Mouse (Mus musculus) gastrocnemius, adult 2 months (tissue): ENCODE measurements at regions not wholly inside any gene's neighbourhood (a gene's known extent, or its start where the extent isn't known, plus 50 kb on each side); places are given as distances from the start of the nearest gene placed in this dataset.
"Not testable (repeated sequence)": the region's sequence is repeated elsewhere in the genome, so short reads cannot be mapped to it uniquely, and the experiment has no call there.

Experiments
- DNase-seq: peaks from one replicate; pipeline ENCODE4 v3.0.0; 2022
- H3K27ac ChIP-seq: fragments of 200-600 bp; 2 replicates; pipeline ENCODE4 v1.8.1; 2022; ENCODE audit warnings: mild to moderate bottlenecking
- H3K4me3 ChIP-seq: fragments of 200-600 bp; 2 replicates; pipeline ENCODE4 v1.8.1; 2022; ENCODE audit warnings: mild to moderate bottlenecking, moderate library complexity
- CTCF ChIP-seq: fragments of 200-600 bp; IDR thresholded peaks from 2 replicates; pipeline ENCODE4 v1.8.1; 2022; ENCODE audit warnings: antibody characterized with exemption, mild to moderate bottlenecking, moderate library complexity
- intact Hi-C: fragments of 180-260 bp; cut with DNase I; formaldehyde crosslinking; loops from one replicate; pipeline ENCODE4 v1.15.1; 2025

DNA sequence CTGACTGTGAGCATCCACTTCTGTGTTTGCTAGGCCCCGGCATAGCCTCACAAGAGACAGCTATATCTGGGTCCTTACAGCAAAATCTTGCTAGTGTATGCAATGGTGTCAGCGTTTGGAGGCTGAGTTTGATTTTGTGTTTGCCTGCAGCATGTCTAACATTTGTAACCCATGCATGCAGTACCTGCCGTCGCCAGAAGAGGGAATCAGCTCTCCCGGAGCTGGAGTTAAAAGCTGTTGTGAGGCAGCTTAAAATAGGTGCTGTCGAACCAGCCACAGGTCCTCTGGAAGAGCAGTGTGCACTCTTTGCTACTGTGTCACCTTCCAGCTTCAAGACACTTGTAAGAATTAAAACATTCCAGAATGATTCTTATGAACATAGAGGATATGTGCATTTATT lies 403.2 kb upstream of the Sphkap start:
- H3K27ac ChIP-seq, H3K4me3 ChIP-seq, intact Hi-C loops, DNase-seq: not testable (repeated sequence)
- peak; percentile 30; the same call in 1 of the 2 replicates for TF ChIP-seq CTCF

DNA sequence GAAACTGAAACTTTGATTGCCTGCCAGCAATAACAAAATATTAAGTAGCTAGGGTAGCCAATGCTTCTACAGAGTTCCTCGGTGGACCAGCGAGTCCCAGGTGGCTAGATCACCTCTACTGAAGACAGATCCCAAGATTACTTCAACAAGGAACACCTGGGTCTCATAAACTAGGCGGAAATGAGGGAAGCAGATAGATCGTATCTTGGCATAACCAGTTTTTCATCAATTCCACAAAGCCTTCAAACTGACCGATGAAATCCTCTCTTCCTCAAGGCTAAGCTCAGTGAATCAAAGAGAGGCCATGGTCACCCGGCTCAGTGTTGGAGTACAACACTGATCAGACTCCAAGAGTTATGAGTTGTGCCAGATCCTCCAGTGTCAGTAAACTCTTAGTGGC lies 400.4 kb upstream of the Sphkap start:
- Histone ChIP-seq H3K27ac (no peak overlapping the region), H3K4me3 (no peak overlapping the region)
- TF ChIP-seq CTCF: no peak
- intact Hi-C loops: no loop called here
- DNase-seq: no peak

DNA sequence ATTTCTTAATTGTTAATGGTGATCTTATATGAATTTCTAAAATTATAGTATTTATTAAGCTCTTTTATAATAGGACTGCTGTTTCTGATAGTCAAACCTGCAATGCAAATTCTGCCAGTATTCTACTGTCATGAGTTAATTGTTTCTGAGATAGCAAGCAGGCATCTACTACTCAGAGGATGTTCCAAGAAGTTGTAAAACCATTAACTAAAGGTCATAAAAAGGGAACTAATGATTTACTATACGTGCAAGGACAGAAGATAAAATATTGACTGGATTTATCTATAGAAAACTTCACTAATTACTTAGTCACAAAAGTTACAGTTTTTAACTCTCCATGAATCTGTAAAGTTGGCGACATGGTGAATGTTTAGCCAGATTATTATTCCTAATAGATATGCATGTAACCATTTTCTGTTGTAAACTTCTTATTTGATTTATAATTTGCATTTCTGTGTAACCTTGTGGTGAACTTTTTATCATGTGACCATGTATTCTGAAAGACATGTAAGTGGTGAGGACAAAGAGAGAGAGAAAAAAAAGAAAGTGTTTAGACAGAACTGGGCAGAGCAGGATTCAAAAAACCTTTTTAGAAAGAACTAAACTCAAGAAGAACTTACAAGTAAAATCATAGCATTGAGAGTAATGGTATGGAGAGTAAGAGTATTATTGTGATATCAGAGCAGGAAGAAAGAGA lies 395.5 kb upstream of the Sphkap start:
- Histone ChIP-seq H3K27ac (no peak overlapping the region), H3K4me3 (no peak overlapping the region)
- intact Hi-C loops: no loop called here
- no peak for DNase-seq
- no peak for TF ChIP-seq CTCF

DNA sequence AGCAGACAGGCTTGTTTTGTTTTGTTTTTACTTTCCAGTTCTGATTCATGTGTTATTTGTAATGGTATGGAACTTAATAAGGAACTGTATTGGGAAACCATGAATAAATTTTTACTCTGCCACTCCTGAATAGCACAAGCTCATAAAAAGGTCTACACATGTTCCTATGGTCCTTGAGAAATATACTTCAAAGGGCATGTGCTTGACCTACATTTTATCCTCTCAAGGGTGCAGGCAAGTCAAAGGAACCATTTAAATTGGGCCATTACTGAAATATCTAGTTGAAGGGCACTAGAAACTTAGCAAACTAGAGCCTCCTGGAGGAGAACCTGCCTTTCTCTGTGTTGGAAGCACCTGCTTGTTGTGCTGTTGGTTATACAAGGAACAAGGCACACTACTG lies 393.8 kb upstream of the Sphkap start:
- no peak overlapping the region for H3K4me3 ChIP-seq
- H3K27ac ChIP-seq: no peak overlapping the region
- intact Hi-C loops: no loop called here
- no peak for DNase-seq
- no peak for TF ChIP-seq CTCF

DNA sequence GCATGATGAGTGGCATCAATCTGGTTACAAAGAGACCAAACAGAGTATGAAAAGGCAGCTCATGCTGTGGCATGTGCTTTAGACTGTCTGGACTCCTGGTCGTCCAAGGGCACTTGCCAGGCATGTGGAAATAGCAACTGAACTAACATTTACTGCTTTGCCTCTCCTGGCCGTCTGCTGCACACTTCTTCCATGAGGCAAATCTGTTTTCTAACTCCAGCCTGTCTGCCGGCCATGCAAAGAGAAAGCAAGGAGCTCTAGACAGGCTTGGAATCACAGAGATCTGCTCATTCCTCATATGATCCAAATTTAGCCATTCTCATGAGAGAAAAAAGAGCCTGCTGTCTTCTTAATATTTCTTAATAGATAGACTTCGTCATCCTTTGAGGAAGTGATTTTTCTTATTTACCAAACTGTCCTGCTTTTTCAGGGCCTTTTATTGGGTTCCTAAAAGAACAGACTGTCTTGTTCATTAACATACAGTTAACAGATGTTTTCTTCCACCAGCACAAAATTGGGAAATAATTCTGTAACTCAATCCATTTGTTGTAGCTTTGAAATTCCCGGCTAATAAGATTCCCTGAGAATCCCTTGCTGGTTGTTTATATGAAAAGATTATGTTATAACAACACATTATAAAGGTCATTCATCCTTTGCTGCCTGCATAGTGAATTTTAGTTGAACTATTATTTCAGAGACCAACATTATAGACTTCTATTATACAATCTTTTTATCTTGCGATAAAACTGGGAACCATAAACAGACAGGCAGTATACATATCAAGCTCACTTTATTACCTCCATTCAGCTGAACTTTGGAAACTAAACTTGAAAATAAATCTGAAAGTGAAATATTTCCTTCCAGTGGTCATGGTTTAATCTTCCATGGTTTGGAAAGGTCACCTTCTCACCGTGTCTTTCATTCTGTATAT lies 389.2 kb upstream of the Sphkap start:
- Histone ChIP-seq H3K4me3 (no peak overlapping the region), H3K27ac (peak overlapping the region; percentile 74)
- intact Hi-C loops: no loop called here
- TF ChIP-seq CTCF: no peak
- peak; percentile 48 for DNase-seq

DNA sequence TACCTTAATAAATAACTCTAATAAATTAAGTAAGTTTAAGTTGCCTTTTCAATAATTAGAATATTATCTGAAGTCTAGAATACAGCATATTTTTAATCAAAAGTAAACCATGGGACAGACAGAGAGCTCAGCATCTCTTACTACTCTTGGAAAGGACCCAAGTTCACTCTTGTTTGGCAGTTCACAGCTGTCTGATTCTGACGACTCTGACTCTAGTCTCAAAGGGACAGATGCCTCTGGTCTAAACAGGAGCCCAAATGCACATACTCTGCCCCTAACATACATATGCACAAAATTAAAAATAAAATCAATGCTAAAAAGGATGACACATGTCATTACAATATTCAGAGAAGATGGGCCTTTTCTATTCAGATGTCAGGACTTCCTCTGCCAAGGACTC lies 369.2 kb upstream of the Sphkap start:
- no peak for DNase-seq

DNA sequence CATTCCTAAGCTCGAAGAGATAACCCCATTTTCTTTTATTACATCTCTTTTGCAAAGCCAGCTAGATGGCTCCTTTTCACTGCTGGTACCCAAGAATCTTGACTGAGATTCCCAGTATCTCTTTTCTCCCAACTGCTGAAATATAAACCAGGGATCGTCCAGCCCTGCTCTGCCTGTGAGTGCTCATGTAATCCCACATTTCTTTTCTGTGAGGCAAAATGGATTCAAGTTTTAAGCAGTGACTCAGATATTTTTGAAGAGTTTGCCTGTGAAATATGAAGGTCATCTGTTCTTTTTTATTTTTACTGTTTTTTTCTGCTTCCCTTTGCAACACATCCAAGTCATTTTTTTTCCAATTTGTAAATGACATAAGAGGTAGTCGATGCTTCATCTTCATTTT lies 363.2 kb upstream of the Sphkap start:
- peak overlapping the region; percentile 50 for H3K27ac ChIP-seq
- H3K4me3 ChIP-seq: no peak overlapping the region
- intact Hi-C loops: no loop called here
- no peak for DNase-seq
- TF ChIP-seq CTCF: no peak

More for the DNA sequence above, 369.2 kb upstream of the Sphkap start:
- no peak overlapping the region for H3K4me3 ChIP-seq
- intact Hi-C loops: no loop called here
- H3K27ac ChIP-seq: no peak overlapping the region
- TF ChIP-seq CTCF: no peak

DNA sequence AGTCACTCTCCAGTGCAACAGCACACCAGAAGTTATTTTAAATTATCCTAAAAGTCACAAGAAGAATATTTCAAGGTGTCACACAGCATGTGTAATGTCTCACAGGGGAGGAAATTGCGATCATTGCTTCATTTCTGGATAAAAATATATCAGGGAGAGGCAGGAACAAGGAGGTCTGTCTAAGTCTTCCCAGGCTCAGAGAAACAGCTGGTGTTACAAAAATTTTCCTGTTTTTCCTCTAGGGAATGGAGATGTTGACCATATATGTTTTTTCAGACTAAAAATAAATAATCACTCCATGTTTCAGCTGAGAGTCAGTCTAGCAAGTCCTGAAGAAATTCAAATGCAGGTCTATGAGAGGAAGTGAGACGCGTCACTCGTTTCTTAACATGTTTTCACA lies 353.5 kb upstream of the Sphkap start:
- no peak overlapping the region for H3K4me3 ChIP-seq
- intact Hi-C loops: no loop called here
- no peak for TF ChIP-seq CTCF
- DNase-seq: no peak
- H3K27ac ChIP-seq: no peak overlapping the region; the same call in 1 of the 2 replicates

DNA sequence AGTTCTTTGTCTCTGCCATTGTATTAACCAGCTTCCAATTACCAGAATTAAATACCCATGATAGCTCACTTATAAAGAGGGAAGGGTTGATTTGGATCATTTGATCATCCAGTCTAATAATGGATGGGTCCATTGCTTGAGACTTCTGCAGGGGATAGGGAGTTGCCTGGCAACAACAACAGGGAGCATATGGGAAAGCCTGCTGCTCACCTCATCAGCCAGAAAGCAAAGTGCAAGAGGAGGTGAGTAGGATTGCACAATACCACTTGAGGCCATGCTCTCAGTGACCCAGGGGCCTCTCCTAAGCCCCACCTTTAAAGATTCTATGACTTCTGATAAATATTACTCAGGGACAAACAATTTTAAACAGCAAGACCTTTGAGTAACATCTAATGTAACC lies 348.9 kb upstream of the Sphkap start:
- intact Hi-C loops: no loop called here
- TF ChIP-seq CTCF: no peak
- no peak overlapping the region for H3K27ac ChIP-seq
- no peak overlapping the region for H3K4me3 ChIP-seq
- no peak for DNase-seq

DNA sequence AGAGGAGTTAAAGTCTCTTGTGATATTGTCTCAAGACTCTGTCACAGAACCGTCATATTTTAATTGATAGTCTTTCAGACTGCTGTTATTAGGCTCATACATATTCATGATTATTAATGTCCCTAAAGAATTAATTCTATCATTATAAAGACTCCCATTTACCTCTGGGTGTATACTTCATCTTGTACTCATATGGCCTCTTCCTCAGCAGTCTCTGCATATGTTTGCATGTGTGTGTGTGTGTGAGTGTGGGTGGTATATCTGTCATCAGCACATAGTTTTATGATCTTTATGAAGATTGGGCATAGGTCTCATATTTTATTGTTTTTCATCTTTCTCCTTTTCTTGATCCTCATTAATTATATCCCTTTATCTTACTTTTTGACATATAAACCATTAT lies 347.3 kb upstream of the Sphkap start:
- Histone ChIP-seq H3K27ac (no peak overlapping the region), H3K4me3 (no peak overlapping the region)
- intact Hi-C loops: no loop called here
- no peak for DNase-seq
- TF ChIP-seq CTCF: no peak

DNA sequence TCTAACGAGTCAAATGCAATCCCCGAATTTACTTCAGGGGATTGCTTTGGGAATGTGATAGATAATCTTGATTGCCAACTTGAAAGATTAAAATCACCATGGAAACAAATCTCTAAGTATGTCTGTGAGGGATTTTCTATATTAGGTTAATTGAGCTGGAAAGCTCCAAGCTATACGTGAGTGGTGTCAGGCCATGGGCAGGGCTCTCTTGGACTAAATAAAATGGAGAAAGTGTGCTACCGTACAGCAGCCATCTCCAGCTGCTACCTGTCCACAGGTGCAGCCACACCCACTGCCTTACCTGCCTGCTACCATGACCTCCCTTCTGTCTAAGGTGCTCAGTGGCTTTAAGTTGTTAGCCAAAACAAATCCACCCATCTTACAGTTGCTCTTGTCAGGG lies 345.0 kb upstream of the Sphkap start:
- DNase-seq: no peak
- Histone ChIP-seq H3K27ac (no peak overlapping the region), H3K4me3 (no peak overlapping the region)
- no peak for TF ChIP-seq CTCF
- intact Hi-C loops: no loop called here

DNA sequence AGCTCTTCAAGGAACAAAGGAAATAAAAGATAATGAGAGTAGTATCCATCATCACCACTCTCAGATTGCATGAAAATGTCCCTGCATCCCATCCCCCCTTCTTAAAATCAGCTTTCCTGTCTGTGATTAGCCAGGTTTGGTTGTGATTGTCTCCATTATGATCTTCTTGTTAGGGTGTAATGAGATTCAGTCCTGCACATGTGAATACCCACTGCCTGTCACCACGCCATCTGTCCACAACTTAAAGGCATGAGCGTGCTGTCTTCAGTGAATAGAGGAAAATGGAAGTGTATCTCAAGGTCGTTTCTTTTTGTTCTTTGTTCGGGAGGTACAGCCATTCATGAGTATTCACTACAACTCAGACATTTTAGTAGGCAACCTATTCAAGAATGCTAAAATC lies 341.0 kb upstream of the Sphkap start:
- Histone ChIP-seq H3K4me3 (no peak overlapping the region), H3K27ac (no peak overlapping the region)
- TF ChIP-seq CTCF: no peak
- DNase-seq: no peak
- intact Hi-C loops: loop anchor here (10.0 kb wide), 1 partner anchor 836 kb away; no protein-coding TSS in a partner anchor

DNA sequence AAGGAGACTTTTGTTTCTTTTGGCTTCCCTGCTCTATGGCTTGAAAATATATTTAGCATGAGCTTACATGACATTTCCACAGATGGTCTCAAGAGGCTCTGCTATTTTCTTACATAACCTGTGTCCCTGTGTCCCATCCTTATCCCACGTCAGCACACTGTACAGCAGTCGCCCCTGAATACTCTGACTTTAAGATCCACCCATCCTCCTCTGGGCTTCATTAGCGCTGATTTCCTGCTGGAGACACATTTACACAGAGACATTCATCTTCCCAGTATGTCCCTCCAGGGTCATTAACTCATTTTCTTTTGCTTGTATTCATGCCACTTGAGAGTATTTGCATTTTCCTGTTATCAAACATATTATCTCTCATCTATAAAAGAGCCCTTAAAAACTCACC lies 340.1 kb upstream of the Sphkap start:
- no peak for DNase-seq
- TF ChIP-seq CTCF: no peak
- intact Hi-C loops: loop anchor here (10.0 kb wide), 1 partner anchor 837 kb away; no protein-coding TSS in a partner anchor
- Histone ChIP-seq H3K4me3 (no peak overlapping the region), H3K27ac (peak overlapping the region; percentile 12; the same call in 1 of the 2 replicates)
